Mouse (Mus musculus) intestine, embryonic 14.5 days (tissue): Measurements from ENCODE around the gene Prop1. TPM values are rescaled to one million over a fixed set of nuclear protein-coding genes. Genes with fewer than 3 reads are reported as not detected.
A peak's percentile ranks its signal among the peaks of the same experiment; 100 is the strongest.

Experiments
- ATAC-seq: fragments of 200-750 bp; cut with Nextera tagmentation; replicated peaks from 2 replicates; pipeline ENCODE4 v1.8.0; 2017; ENCODE audit warnings: low read depth, moderate number of reproducible peaks, moderate TSS enrichment, moderate library complexity; ENCODE audit not compliant: low FRiP score, low TSS enrichment
- DNase-seq: peaks from one replicate; pipeline ENCODE4 v3.0.0-alpha.2; 2018; ENCODE audit warnings: low spot score
- H3K27ac ChIP-seq: fragments of 300-500 bp; sonication (generic); 2 replicates; pipeline ENCODE4 v1.5.1; 2014; ENCODE audit warnings: low read depth, mild to moderate bottlenecking, control low read depth
- H3K27me3 ChIP-seq: fragments of 300-500 bp; sonication (generic); replicated peaks from 2 replicates; pipeline ENCODE4 v1.6.1; 2014; ENCODE audit warnings: low read length, control low read depth; ENCODE audit not compliant: control insufficient read depth, insufficient read depth
- H3K36me3 ChIP-seq: fragments of 300-500 bp; sonication (generic); 2 replicates; pipeline ENCODE4 v1.6.1; 2014; ENCODE audit warnings: low read length, control low read depth; ENCODE audit not compliant: control insufficient read depth, insufficient read depth
- H3K4me1 ChIP-seq: fragments of 300-500 bp; sonication (generic); replicated peaks from 2 replicates; pipeline ENCODE4 v1.6.1; 2014; ENCODE audit warnings: low read length, control low read depth, mixed read lengths; ENCODE audit not compliant: control insufficient read depth, insufficient read depth
- H3K4me2 ChIP-seq: fragments of 300-500 bp; sonication (generic); 2 replicates; pipeline ENCODE4 v1.6.1; 2014; ENCODE audit warnings: low read length
- H3K4me3 ChIP-seq: fragments of 300-500 bp; sonication (generic); 2 replicates; pipeline ENCODE4 v1.5.1; 2014; ENCODE audit warnings: low read depth, low read length, control low read depth, mixed read lengths
- H3K9ac ChIP-seq: fragments of 300-500 bp; sonication (generic); 2 replicates; pipeline ENCODE4 v1.6.1; 2014; ENCODE audit warnings: mild to moderate bottlenecking, low read length
- H3K9me3 ChIP-seq: fragments of 300-500 bp; sonication (generic); 2 replicates; pipeline ENCODE4 v1.6.1; 2016; ENCODE audit warnings: low read length, control low read depth; ENCODE audit not compliant: control insufficient read depth
- WGBS: fragments of 180-500 bp; shearing (Covaris S2); extraction: QIAGEN DNeasy Blood & Tissue Kit; methylation state at CpG from one replicate; pipeline ENCODE4 v1.1.7; 2014; 5-methylcytosine and 5-hydroxymethylcytosine counted together
- polyA plus RNA-seq: library from polyadenylated mRNA; unstranded; fragments of >200 nt; fragmentation: Nextera tagmentation; extraction: Ambion mirVana; gene quantifications from 2 replicates; pipeline ENCODE4 v1.2.1, GENCODE M21; 2014

The Prop1 gene
- polyA plus RNA-seq: not detected in 2 replicates

DNA sequence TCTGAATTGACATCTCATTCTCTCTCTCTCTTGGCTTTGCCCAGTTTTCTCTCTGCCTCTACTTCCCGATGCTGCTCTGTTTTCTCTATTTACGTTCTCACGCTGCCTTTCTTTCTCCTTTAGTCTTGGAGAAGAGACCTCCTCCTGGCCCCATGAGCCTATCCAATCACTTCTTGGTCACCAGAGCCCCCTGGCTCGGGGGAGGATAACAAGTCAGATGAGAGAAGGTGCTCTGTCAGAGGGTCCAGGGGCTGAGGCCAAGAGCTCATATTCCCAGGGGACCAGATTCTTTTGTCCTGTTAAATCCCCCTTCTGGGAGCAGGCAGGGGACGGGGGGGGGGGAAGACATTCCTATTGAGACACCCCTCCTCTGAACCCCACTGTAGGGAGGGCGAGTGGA is at the start of gene Prop1:
TSS of gene Prop1 (minus strand) at position 101 of the 400 bp plus-strand sequence.
- H3K4me3 ChIP-seq: no peak within 1 kb of the TSS
- no peaks in the 10 kb centered on the region for H3K4me1 ChIP-seq
- no peaks in the 10 kb centered on the region for H3K27me3 ChIP-seq
- H3K27ac ChIP-seq: no peak within 1 kb of the TSS
- no peak within 1 kb of the TSS for H3K9ac ChIP-seq
- no peak for ATAC-seq
- no peak within 1 kb of the TSS for H3K4me2 ChIP-seq
- WGBS: 75% methylated on average over 6 of the region's 6 CpGs
- DNase-seq: no peak
- no peaks in the 10 kb centered on the region for H3K9me3 ChIP-seq
- no peaks in the 10 kb centered on the region for H3K36me3 ChIP-seq

DNA sequence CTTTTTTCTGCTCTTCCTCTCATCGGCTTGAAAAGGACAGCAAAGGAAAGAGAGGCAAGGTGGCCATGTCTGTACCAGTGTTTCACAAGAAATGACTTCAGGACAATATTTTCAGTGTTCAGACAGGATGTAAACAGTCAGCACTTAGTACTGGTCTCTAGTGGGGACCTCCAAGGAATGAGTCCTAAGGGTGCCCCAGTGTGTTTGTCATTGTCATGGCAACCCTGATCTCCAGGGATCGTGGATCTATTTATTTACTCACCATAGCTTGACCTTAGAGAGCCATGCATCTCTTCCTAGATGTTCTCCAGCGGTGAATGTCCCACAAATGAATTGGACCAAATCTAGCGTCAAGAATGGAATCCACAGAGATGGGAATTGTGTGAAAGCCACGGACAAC is 49.7 kb upstream of the Prop1 start, which contains the start of gene Olfr51:
TSS of gene Olfr51 (plus strand) at position 301 of the 400 bp plus-strand sequence.
- no peak for DNase-seq
- no peak within 1 kb of the TSS for H3K4me2 ChIP-seq
- no peak within 1 kb of the TSS for H3K27ac ChIP-seq
- no peaks in the 10 kb centered on the region for H3K36me3 ChIP-seq
- H3K4me1 ChIP-seq: no peaks in the 10 kb centered on the region
- WGBS: 64% methylated on average over 5 of the region's 5 CpGs
- ATAC-seq: no peak
- no peaks in the 10 kb centered on the region for H3K9me3 ChIP-seq
- no peak within 1 kb of the TSS for H3K9ac ChIP-seq
- H3K4me3 ChIP-seq: no peak within 1 kb of the TSS
- H3K27me3 ChIP-seq: no peaks in the 10 kb centered on the region

DNA sequence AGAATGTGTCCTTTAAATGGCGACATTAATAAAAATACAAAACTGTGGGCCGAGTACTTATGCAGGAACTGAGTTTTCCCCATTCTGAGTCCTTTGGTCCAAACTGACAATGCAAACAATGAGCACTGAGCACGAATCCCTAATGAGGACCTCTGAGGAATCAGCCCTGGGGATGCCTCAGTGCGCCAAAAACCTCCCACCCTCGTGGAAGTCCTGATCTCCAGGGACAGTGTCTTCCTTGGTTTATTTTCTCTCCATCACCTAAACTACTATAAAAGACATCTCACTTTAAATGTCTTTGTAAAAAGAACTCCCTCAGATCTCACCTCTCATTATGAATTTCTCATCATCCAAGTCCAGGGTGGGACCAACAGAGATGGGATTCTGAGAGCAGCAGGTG is 28.1 kb upstream of the Prop1 start, which contains the start of gene Olfr1377:
TSS of gene Olfr1377 (plus strand) at position 301 of the 400 bp plus-strand sequence.
- Histone ChIP-seq H3K9ac (no peak within 1 kb of the TSS), H3K27ac (no peak within 1 kb of the TSS), H3K4me2 (no peak within 1 kb of the TSS), H3K9me3 (no peaks in the 10 kb centered on the region), H3K27me3 (no peaks in the 10 kb centered on the region), H3K36me3 (no peaks in the 10 kb centered on the region), H3K4me1 (no peaks in the 10 kb centered on the region), H3K4me3 (no peak within 1 kb of the TSS)
- ATAC-seq (no peak), DNase-seq (no peak)
- WGBS: 71% methylated on average over 5 of the region's 5 CpGs

DNA sequence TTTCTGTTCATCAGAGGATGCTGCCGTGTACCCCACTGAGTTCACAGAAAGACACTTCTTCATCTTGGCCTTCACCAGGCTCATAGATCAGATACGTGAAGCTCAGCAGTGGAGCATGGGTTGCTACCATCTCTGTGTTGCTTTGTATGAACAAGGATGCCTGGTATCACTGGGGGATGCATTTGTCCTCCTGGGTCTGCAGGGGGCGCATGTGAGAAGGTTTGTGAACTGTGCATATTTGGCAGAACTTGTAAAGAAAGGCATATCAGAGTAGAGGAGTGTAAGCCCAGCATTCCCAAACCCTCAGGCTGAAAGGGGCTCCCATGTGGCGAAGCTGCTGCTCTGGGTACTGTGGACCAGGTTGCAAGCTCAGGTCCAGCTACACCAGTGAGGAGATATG is 23.7 kb upstream of the Prop1 start:
- ATAC-seq (no peak), DNase-seq (no peak)
- Histone ChIP-seq H3K4me1 (no peaks in the 10 kb centered on the region), H3K9me3 (no peaks in the 10 kb centered on the region), H3K27me3 (no peaks in the 10 kb centered on the region), H3K4me2 (no peak overlapping the region), H3K4me3 (no peak overlapping the region), H3K27ac (no peak overlapping the region), H3K9ac (no peak overlapping the region), H3K36me3 (no peaks in the 10 kb centered on the region)
- 75% methylated on average over 4 of the region's 4 CpGs for WGBS

DNA sequence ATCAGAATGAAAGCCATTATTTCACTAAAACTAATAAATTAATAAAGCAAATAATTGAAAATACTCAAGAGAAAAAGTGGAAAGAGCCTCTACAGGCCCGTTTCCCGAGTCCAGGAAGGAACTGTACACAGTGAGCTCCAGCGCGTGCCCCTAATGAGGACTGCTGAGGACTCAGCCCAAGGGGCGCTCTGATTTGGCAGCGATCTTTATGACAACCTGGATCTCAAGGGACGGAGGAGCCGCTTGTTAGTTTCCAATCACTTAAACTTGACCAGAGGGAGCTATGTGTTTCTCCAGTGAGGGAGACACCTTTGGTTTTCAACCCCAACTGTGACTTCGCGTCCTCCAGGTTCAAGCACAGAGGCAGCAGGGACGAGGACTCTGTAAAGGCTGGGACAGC is 12.7 kb upstream of the Prop1 start, which contains the start of gene Olfr1378:
TSS of gene Olfr1378 (plus strand) at position 301 of the 400 bp plus-strand sequence.
- H3K36me3 ChIP-seq: no peaks in the 10 kb centered on the region
- 89% methylated on average over 11 of the region's 11 CpGs for WGBS
- DNase-seq (peak; percentile 13), ATAC-seq (no peak)
- H3K4me3 ChIP-seq: no peak within 1 kb of the TSS
- no peaks in the 10 kb centered on the region for H3K27me3 ChIP-seq
- H3K4me2 ChIP-seq: no peak within 1 kb of the TSS
- H3K9me3 ChIP-seq: no peaks in the 10 kb centered on the region
- no peaks in the 10 kb centered on the region for H3K4me1 ChIP-seq
- no peak within 1 kb of the TSS for H3K27ac ChIP-seq
- no peak within 1 kb of the TSS for H3K9ac ChIP-seq

DNA sequence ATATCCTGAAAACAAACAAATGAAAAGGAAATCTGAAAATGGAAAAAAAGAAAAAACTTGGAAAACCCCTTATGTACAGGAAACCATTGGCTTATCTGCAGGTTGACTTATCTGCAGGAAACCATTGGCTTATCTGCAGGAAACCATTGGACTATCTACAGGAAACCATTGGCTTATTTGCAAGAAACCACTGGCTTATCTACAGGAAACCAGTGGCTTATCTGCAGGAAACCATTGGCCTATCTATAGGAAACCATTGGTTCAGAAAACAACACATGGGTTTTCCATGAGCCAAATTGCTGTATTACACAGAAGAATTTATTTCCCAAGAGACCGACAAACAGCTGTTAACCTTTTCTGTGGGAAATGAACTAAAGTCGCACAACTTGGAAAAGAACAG is 11.3 kb upstream of the Prop1 start:
- Histone ChIP-seq H3K9me3 (no peaks in the 10 kb centered on the region), H3K27ac (no peak overlapping the region), H3K27me3 (no peaks in the 10 kb centered on the region), H3K4me1 (no peaks in the 10 kb centered on the region), H3K9ac (no peak overlapping the region), H3K4me2 (no peak overlapping the region), H3K4me3 (no peak overlapping the region), H3K36me3 (no peaks in the 10 kb centered on the region)
- no peak for ATAC-seq
- WGBS: 94% methylated on average over 2 of the region's 2 CpGs
- no peak for DNase-seq

DNA sequence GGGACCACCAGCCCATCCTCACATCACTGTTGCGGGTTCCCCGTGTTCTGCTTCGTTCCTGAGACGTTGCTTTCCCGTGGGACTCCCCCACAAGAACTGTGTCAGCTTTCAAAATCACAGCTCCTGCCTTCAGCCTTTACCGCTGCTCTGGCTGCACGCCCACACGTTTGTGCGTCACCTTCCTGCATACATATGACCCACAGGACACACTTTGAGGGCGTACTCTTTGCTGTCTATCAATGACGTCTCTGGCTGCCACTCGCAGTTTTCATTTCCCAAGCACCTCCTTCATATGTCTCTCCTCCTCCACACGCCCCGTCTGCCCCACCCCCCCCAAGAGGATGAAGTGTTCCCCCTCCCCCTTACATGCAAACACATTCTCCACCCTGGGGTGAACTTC is 1.3 kb downstream of the Prop1 start:
- no peaks in the 10 kb centered on the region for H3K4me1 ChIP-seq
- WGBS: 64% methylated on average over 14 of the region's 14 CpGs
- no peaks in the 10 kb centered on the region for H3K9me3 ChIP-seq
- no peaks in the 10 kb centered on the region for H3K36me3 ChIP-seq
- H3K4me2 ChIP-seq: no peak overlapping the region
- no peak overlapping the region for H3K4me3 ChIP-seq
- no peaks in the 10 kb centered on the region for H3K27me3 ChIP-seq
- DNase-seq: no peak
- no peak for ATAC-seq
- H3K27ac ChIP-seq: no peak overlapping the region
- H3K9ac ChIP-seq: no peak overlapping the region

DNA sequence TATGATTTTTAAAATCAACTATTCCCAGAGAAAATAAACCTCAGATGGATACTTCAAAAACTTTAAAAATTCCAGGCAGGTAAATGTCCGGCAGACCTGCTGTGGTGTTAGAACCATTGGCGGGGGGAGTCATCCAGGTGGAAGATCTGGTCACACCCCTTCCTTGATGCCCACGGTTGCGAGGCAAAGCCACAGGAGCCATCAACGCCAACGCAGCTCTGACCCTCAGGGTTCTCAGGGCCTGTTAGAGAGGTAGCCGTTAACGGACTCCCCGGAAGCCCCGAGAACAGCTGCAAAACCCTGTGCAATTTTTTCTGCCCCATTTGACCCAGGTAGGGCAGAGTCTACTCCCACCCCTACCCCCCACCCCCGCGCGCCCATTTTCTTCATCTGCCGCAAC is 10.1 kb downstream of the Prop1 start, which contains the start of gene 4933414I15Rik:
TSS of gene 4933414I15Rik (minus strand) at position 260 of the 400 bp plus-strand sequence.
- Histone ChIP-seq H3K4me1 (no peaks in the 10 kb centered on the region), H3K36me3 (no peaks in the 10 kb centered on the region), H3K9me3 (no peaks in the 10 kb centered on the region), H3K27ac (no peak within 1 kb of the TSS), H3K4me2 (no peak within 1 kb of the TSS), H3K4me3 (no peak within 1 kb of the TSS), H3K27me3 (no peaks in the 10 kb centered on the region), H3K9ac (no peak within 1 kb of the TSS)
- no peak for ATAC-seq
- 79% methylated on average over 14 of the region's 14 CpGs for WGBS
- no peak for DNase-seq

DNA sequence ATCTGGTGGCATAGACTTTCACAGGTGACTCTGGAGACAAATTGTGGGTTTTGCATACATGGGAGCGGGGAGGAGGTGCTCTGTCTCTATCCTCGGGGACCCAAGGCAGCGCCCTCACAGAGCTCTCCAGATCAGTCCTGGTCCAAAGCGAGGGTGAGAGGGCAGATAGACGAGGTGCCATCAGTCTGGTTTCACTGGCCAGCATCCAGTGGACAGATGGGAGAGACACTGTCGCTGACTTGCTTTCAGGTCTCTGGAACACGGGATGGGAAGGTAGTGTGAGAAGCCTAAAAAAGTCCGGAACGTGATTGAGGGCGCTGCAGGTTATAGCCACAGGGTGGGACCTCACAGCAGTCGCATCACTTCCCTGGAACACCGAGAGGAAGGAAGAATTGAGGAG is 11.2 kb downstream of the Prop1 start:
- ATAC-seq: no peak
- no peak overlapping the region for H3K4me3 ChIP-seq

More for the DNA sequence above, 11.2 kb downstream of the Prop1 start:
- H3K27me3 ChIP-seq: no peaks in the 10 kb centered on the region
- H3K36me3 ChIP-seq: no peaks in the 10 kb centered on the region
- no peaks in the 10 kb centered on the region for H3K4me1 ChIP-seq
- no peak for DNase-seq
- H3K4me2 ChIP-seq: no peak overlapping the region
- WGBS: 68% methylated on average over 12 of the region's 12 CpGs
- H3K9me3 ChIP-seq: no peaks in the 10 kb centered on the region
- no peak overlapping the region for H3K27ac ChIP-seq
- no peak overlapping the region for H3K9ac ChIP-seq
